Mouse (Mus musculus) mammary gland, adult 2 months (tissue): ENCODE measurements around the gene Sh2d4b. TPM values are rescaled to one million over a fixed set of nuclear protein-coding genes. Genes with fewer than 3 reads are reported as not detected.

Source experiments
- polyA plus RNA-seq: library from polyadenylated mRNA; depleted of rRNA; stranded (reverse); fragments of >200 nt; gene quantifications from 2 replicates; pipeline ENCODE4 v1.2.3, GENCODE M21; 2012; ENCODE audit warnings: low replicate concordance; rRNA removed

Sh2d4b gene
- 0.50 and 0.55 TPM in 2 replicates for polyA plus RNA-seq

GRCm38 (mm10) chr14:40893196-40893595, at the start of gene Sh2d4b:
Sh2d4b (minus strand) TSS chr14:40893266.

Other genes starting within 250 kb of the Sh2d4b start
- gene Tspan14, start 73.5 kb upstream of the Sh2d4b start, polyA plus RNA-seq: 81.9 and 119 TPM in 2 replicates
- gene Fam213a, start 120.5 kb upstream of the Sh2d4b start, polyA plus RNA-seq: 60.8 and 61.0 TPM in 2 replicates
- gene Dydc2, start 175.9 kb upstream of the Sh2d4b start, polyA plus RNA-seq: not detected in 2 replicates
- gene Dydc1, start 179.6 kb upstream of the Sh2d4b start, polyA plus RNA-seq: not detected in 2 replicates
- 0.04 and 2.3 TPM in 2 replicates for gene Mat1a, start 211.8 kb upstream of the Sh2d4b start, polyA plus RNA-seq
- 0.16 and 0.24 TPM in 2 replicates for gene Sftpa1, start 238.5 kb upstream of the Sh2d4b start, polyA plus RNA-seq